Mouse (Mus musculus) intestine, embryonic 15.5 days (tissue): ENCODE data around the gene Porcn. TPM values are rescaled to one million over a fixed set of nuclear protein-coding genes. Genes with fewer than 3 reads are reported as not detected.

ENCODE experiments used
- ATAC-seq: fragments of 200-750 bp; cut with Nextera tagmentation; 2 replicates; pipeline ENCODE4 v1.8.0; 2017; ENCODE audit warnings: moderate TSS enrichment, moderate library complexity
- H3K27ac ChIP-seq: fragments of 300-500 bp; sonication (generic); 2 replicates; pipeline ENCODE4 v1.5.1; 2015; ENCODE audit warnings: mild to moderate bottlenecking, inconsistent platforms
- H3K27me3 ChIP-seq: fragments of 300-500 bp; sonication (generic); replicated peaks from 2 replicates; pipeline ENCODE4 v1.6.1; 2015; ENCODE audit warnings: inconsistent platforms
- H3K36me3 ChIP-seq: fragments of 300-500 bp; sonication (generic); 2 replicates; pipeline ENCODE4 v1.6.1; 2015; ENCODE audit warnings: inconsistent platforms
- H3K4me1 ChIP-seq: fragments of 300-500 bp; sonication (generic); replicated peaks from 2 replicates; pipeline ENCODE4 v1.6.1; 2015; ENCODE audit warnings: inconsistent platforms
- H3K4me2 ChIP-seq: fragments of 300-500 bp; sonication (generic); replicated peaks from 2 replicates; pipeline ENCODE4 v1.6.1; 2015; ENCODE audit warnings: mild to moderate bottlenecking, inconsistent platforms
- H3K4me3 ChIP-seq: fragments of 300-500 bp; sonication (generic); replicated peaks from 2 replicates; pipeline ENCODE4 v1.5.1; 2015; ENCODE audit warnings: inconsistent platforms
- H3K9ac ChIP-seq: fragments of 300-500 bp; sonication (generic); 2 replicates; pipeline ENCODE4 v1.6.1; 2015; ENCODE audit warnings: inconsistent platforms
- H3K9me3 ChIP-seq: fragments of 300-500 bp; sonication (generic); 2 replicates; pipeline ENCODE4 v1.6.1; 2016; ENCODE audit warnings: inconsistent platforms
- WGBS: fragments of 180-500 bp; shearing (Covaris S2); methylation state at CpG from one replicate; pipeline ENCODE4 v1.1.7; 2015; 5-methylcytosine and 5-hydroxymethylcytosine counted together
- polyA plus RNA-seq: library from polyadenylated mRNA; unstranded; fragments of >200 nt; fragmentation: Nextera tagmentation; extraction: Ambion mirVana; gene quantifications from 2 replicates; pipeline ENCODE4 v1.2.1, GENCODE M21; 2015

The Porcn gene
- polyA plus RNA-seq, 1 experiment from 2014 or later: 7.4 TPM

DNA sequence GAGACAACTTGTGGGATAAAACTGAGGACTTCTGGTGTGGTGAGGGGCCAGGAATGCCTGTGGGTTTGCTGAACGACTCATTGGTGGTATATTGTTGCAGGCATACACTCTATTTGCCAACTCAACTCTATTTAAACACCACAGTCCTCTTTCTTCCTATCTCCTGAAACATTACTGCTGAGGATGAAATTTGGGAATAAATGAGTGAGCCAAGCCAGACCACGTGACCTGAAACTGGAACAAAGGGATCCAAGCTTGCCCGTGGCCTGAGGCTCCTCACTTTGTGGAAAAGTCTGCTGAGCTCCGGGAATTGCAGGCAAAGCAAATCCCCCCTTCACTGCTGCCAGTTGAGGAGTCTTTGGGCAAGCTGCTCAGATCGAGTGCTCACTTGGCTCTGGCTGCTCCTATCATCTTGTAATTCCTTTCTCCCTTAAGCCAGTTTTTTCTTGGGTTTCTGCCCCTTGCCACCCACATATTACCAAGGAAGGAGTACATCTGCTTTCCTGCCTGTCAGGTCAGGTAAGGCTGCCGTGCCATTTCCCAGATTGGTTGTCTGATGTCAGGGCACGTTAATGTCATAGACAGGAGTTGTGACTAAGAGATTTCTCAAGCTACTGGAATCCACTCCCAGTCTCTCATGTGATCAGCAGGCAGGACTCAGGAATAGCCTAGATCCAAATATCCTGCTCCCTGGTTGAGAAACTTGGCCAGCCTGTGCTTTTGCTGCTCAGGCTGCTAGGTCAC is 16.5 kb upstream of the Porcn start:
- 61% methylated on average over 7 of the region's 7 CpGs for WGBS
- no peak overlapping the region for H3K4me2 ChIP-seq
- no peaks in the 10 kb centered on the region for H3K9me3 ChIP-seq
- no peak overlapping the region for H3K27ac ChIP-seq
- no peak overlapping the region for H3K4me3 ChIP-seq
- H3K36me3 ChIP-seq: no peaks in the 10 kb centered on the region
- H3K27me3 ChIP-seq: no peaks in the 10 kb centered on the region
- no peaks in the 10 kb centered on the region for H3K4me1 ChIP-seq
- no peak for ATAC-seq
- H3K9ac ChIP-seq: no peak overlapping the region

DNA sequence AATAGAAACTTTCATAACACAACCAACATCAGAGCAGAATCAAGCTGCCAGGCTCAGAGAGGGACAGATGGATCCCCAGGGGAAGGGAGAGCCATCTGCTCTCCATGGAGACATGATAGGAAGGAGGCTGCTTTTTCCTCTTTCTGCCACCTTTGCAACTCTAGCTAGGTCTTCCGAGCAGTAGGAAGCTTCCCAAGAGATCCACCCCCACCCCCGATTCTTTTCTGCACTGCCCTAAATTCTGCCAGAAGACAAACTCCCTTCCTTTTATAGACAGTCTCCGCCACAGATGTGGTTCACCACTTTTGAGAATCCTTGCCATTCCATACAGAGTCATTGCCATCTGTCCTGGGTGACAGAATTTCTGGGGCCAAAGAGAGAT is 16.0 kb upstream of the Porcn start:
- ATAC-seq: no peak
- Histone ChIP-seq H3K27ac (no peak overlapping the region), H3K4me2 (no peak overlapping the region), H3K36me3 (no peaks in the 10 kb centered on the region), H3K27me3 (no peaks in the 10 kb centered on the region), H3K9ac (no peak overlapping the region), H3K9me3 (no peaks in the 10 kb centered on the region), H3K4me3 (no peak overlapping the region), H3K4me1 (no peaks in the 10 kb centered on the region)
- 78% methylated on average over 3 of the region's 3 CpGs for WGBS

DNA sequence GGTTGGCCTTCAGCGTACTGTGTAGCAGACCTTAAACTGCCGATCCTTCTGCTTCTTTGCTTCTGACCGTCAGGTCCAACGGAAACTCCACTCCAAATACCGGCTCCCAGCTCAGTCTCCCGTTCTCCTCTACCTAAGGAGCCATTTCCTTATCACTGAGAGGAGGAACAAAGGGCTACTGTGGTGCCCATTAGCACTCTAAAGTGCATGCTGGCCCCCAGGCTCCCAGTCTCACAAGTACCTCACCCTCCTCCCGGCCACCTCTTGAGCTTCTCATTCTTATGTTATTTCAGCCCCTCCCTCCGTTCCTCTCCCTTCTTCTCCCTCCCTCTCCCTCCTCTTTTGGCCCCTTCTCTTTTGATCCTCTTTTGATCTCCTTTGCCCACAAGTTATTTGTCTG is 13.3 kb upstream of the Porcn start:
- Histone ChIP-seq H3K27ac (no peak overlapping the region), H3K9ac (no peak overlapping the region), H3K4me1 (no peaks in the 10 kb centered on the region), H3K4me3 (no peak overlapping the region), H3K36me3 (no peaks in the 10 kb centered on the region), H3K9me3 (no peaks in the 10 kb centered on the region), H3K27me3 (no peaks in the 10 kb centered on the region), H3K4me2 (no peak overlapping the region)
- WGBS: 29% methylated on average over 8 of the region's 8 CpGs
- ATAC-seq: no peak

DNA sequence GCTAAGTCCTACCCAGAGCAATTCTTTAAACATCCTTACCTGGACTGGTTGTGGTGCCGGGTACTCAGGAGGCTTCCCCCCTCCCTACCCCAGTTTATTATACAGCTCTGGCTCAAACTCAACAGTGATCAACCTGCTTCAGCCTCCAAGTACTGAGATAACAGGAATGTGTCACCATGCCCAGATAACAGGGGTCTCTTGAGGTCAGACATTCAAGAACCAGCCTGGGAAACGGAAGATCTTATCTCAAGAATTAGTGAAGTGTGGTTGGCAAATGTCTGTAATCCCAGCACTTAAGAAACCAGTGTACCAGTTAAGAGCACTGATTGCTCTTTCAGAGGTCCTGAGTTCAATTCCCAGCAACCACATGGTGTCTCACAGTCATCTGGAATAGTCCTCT is 11.8 kb upstream of the Porcn start:
- no peaks in the 10 kb centered on the region for H3K36me3 ChIP-seq
- no peak overlapping the region for H3K4me3 ChIP-seq
- no peak for ATAC-seq
- no peaks in the 10 kb centered on the region for H3K4me1 ChIP-seq
- H3K4me2 ChIP-seq: no peak overlapping the region
- no peak overlapping the region for H3K9ac ChIP-seq
- no peak overlapping the region for H3K27ac ChIP-seq
- H3K27me3 ChIP-seq: no peaks in the 10 kb centered on the region
- no peaks in the 10 kb centered on the region for H3K9me3 ChIP-seq
- WGBS: 42% methylated on average over 2 of the region's 2 CpGs

DNA sequence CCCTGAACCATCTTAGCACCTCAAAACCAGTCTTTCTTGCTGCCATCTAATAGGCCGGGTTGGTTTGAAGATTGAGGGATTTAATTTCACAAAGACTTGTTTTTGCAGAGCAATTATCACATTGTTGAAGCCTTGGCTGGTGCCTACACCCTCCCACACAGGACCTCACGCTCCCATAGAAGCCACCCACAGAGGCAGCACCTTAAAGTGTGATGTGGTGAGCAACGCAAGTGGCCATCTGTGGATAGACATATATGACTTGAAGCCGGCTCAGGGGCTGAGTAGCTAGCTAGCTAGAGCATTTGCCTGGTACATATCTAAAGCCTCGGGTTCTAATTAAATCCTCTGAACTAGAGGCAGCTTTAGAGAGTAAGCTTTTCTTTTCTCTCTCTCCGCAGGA is 11.1 kb upstream of the Porcn start:
- H3K27ac ChIP-seq: no peak overlapping the region
- ATAC-seq: no peak
- 36% methylated on average over 6 of the region's 6 CpGs for WGBS
- H3K4me2 ChIP-seq: no peak overlapping the region
- no peaks in the 10 kb centered on the region for H3K4me1 ChIP-seq
- H3K9me3 ChIP-seq: no peaks in the 10 kb centered on the region
- H3K4me3 ChIP-seq: no peak overlapping the region
- no peaks in the 10 kb centered on the region for H3K27me3 ChIP-seq
- no peaks in the 10 kb centered on the region for H3K36me3 ChIP-seq
- H3K9ac ChIP-seq: no peak overlapping the region

DNA sequence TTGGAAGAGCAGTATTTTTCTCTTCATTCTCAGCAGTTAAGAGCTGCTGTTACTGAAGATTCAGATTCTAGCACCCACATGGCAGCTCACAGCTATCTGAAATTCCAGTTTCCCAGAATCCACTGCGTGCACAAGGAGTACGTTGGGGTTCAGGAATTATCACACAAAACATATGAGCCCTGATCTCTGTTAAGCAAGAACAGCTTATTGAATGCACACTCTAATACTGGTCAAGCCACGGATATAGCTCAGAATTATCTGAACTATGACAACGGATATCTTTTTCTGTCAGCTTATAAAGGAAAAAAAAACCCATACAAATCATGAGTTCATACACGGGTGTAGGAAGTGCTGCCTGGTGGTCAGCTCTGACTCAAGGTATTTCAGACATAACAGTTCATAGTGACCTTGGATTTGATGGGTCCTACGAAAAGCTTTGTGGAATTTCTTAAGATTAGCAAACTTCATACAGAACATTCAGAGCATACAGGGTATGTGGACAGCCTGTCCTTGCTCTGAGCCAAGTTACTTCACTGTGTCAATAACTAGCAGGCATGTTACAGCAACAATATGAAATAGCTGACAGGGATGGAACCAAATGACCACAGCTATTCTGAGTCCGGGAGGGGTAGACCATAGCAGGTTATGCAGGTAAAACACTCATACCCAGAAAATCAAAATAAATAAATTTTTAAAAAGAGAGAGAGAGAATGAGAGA is 5.3 kb upstream of the Porcn start:
- Histone ChIP-seq H3K4me1 (no peaks in the 10 kb centered on the region), H3K9ac (no peak overlapping the region), H3K4me3 (no peak overlapping the region), H3K36me3 (no peaks in the 10 kb centered on the region), H3K27me3 (no peaks in the 10 kb centered on the region), H3K9me3 (no peaks in the 10 kb centered on the region), H3K27ac (no peak overlapping the region), H3K4me2 (no peak overlapping the region)
- WGBS: 79% methylated on average over 7 of the region's 7 CpGs
- no peak for ATAC-seq

DNA sequence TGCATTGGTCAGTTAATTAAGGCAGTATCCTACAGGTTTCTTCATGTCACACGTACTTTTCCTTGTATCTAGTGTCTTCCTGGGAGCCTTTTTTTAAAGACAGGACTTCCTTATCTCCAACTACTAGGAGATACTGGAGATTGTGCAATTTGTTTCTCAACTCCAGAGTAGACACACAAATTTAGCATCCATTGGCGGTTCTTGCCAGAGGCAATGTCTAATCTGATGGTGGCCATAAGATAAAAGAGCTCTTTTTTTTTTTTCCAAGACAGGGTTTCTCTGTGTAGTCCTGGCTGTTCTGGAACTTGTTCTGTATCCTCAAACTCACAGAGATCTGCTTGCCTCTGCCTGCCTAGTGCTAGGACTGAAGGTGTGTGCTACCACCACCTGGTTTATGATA is 3.4 kb upstream of the Porcn start:
- H3K36me3 ChIP-seq: no peaks in the 10 kb centered on the region
- no peak for ATAC-seq
- no peaks in the 10 kb centered on the region for H3K4me1 ChIP-seq

DNA sequence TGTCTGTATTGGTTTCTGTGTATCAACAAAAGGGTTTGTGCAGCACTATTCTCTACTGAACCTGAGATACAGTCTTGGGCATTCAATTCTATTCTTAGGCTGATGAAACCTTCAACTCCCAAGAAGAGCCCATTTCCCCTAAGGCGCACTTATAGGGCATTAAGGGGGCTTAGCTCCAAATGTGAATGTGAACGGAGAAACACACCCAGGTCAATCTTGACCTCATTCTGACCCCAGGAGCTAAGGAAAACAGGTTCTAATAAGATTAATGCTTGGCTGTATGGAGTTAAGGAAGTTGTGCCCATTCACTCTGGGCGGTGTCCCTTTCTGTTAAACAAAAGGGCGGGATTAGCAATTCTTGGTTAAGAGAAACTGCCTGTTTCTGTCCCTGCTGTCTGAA is 899 bp upstream of the Porcn start:
- Histone ChIP-seq H3K9ac (no peak overlapping the region), H3K27me3 (no peaks in the 10 kb centered on the region), H3K4me1 (no peaks in the 10 kb centered on the region), H3K27ac (no peak overlapping the region), H3K9me3 (no peaks in the 10 kb centered on the region), H3K36me3 (no peaks in the 10 kb centered on the region), H3K4me3 (no peak overlapping the region), H3K4me2 (no peak overlapping the region)
- ATAC-seq: no peak
- 32% methylated on average over 4 of the region's 4 CpGs for WGBS

More for the DNA sequence above, 3.4 kb upstream of the Porcn start:
- 62% methylated on average over 2 of the region's 2 CpGs for WGBS
- H3K27ac ChIP-seq: no peak overlapping the region
- H3K9me3 ChIP-seq: no peaks in the 10 kb centered on the region
- no peak overlapping the region for H3K9ac ChIP-seq
- no peak overlapping the region for H3K4me3 ChIP-seq
- no peaks in the 10 kb centered on the region for H3K27me3 ChIP-seq
- no peak overlapping the region for H3K4me2 ChIP-seq

DNA sequence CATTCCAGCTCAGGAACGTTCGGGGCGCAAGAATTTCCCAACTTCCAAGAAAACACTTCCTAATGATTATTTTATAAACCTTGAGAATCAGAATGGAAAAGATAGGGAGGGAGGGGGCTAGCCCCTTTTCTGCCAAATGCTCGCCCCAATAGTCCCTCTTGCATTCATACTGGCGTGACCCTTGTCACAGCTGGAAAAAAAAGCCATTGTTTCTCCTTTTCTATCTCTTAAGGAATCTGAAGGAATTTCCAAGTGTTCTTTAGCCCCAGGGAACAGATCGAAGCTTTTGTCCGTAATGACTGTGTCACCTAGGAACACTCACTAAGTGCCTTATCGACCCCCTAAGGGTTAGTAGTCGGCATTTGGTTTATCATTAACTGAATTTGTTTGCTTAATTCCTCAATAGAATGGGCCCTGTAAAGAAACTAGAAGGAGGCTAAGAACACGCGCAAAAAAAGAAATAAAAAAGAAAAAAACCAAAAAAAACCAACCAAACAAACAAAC is 421 bp upstream of the Porcn start:
- no peak overlapping the region; the same call in 1 of the 2 replicates for H3K9ac ChIP-seq

DNA sequence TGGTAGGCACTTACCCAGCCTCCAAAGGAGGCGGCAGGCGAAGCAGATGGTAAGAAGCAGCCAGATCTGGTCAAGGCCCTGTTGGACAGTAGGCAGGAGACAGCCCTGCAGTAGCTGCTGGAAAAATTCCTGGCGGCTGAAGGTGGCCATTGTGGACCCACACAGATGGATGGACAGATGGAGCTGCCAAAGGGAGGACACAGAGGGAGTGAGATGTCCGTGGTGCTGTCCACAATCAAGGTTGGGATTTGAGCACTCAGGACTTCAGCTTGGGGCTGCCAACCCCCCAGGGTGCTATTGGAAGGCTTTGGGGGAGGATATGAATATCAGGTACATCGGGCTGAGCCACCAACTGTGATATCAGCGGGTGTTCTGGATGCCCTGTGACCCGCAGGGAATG is 774 bp downstream of the Porcn start:
- H3K9ac ChIP-seq: peak overlapping the region; percentile 58; the same call in 1 of the 2 replicates
- 43% methylated on average over 7 of the region's 7 CpGs for WGBS
- no peaks in the 10 kb centered on the region for H3K4me1 ChIP-seq
- H3K27me3 ChIP-seq: no peaks in the 10 kb centered on the region
- peak overlapping the region; percentile 65 for H3K4me2 ChIP-seq
- H3K36me3 ChIP-seq: no peaks in the 10 kb centered on the region
- peak overlapping the region; percentile 49 for H3K4me3 ChIP-seq
- 0 out of 2 replicates have a peak, but pooled peaks have one; percentile 2 for ATAC-seq
- no peaks in the 10 kb centered on the region for H3K9me3 ChIP-seq
- H3K27ac ChIP-seq: no peak overlapping the region

More for the DNA sequence above, 421 bp upstream of the Porcn start:
- 18% methylated on average over 11 of the region's 11 CpGs for WGBS
- Histone ChIP-seq H3K9me3 (no peaks in the 10 kb centered on the region), H3K27ac (no peak overlapping the region), H3K4me3 (peak overlapping the region; percentile 49), H3K27me3 (no peaks in the 10 kb centered on the region), H3K36me3 (no peaks in the 10 kb centered on the region), H3K4me2 (peak overlapping the region; percentile 65), H3K4me1 (no peaks in the 10 kb centered on the region)
- ATAC-seq: peak; percentile 55

DNA sequence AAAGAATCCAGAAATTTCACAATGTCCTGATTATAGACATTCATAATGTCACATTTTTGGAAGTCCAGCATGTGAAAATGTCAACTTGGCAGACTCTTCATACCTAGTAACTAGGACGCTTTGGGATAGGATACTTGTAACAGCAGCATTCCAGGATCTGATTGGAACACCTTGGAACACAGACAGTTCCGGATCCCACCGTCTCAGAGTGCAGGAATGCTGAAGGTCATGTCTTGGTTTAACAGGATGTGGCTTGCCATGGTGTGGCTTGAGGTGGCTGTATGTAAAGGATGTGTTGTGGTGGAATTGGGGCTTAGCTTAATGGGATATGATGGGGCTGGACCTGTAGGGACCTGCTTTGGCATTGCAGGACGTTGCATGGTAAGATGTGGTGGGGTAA is 1.2 kb downstream of the Porcn start:
- Histone ChIP-seq H3K9me3 (no peaks in the 10 kb centered on the region), H3K27ac (no peak overlapping the region), H3K4me1 (no peaks in the 10 kb centered on the region), H3K36me3 (no peaks in the 10 kb centered on the region), H3K9ac (no peak overlapping the region), H3K27me3 (no peaks in the 10 kb centered on the region), H3K4me3 (no peak overlapping the region), H3K4me2 (no peak overlapping the region)
- 70% methylated on average over 4 of the region's 4 CpGs for WGBS
- no peak for ATAC-seq

DNA sequence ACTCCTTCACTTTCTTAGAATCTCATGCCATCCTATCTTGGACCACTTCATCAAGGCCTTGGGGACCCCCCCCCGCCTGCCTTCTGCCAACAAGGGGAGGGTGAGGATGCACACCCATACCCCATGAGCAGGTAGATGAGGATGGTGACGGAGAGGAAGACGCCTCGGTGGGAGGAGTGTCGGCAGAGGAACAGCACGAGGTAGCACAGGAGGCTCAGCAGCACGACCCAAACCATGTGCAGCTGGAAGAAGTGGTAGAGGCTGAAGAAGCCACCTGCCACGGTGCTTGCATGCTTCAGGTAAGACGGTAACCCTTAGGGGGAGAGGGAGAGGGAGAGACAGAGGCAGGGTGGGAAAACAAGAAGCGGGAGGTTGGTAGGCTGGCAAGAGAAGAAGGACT is 2.2 kb downstream of the Porcn start:
- 83% methylated on average over 10 of the region's 10 CpGs for WGBS
- no peak for ATAC-seq
- Histone ChIP-seq H3K4me2 (no peak overlapping the region), H3K4me1 (no peaks in the 10 kb centered on the region), H3K36me3 (no peaks in the 10 kb centered on the region), H3K27ac (no peak overlapping the region), H3K9ac (no peak overlapping the region), H3K27me3 (no peaks in the 10 kb centered on the region), H3K4me3 (no peak overlapping the region), H3K9me3 (no peaks in the 10 kb centered on the region)

DNA sequence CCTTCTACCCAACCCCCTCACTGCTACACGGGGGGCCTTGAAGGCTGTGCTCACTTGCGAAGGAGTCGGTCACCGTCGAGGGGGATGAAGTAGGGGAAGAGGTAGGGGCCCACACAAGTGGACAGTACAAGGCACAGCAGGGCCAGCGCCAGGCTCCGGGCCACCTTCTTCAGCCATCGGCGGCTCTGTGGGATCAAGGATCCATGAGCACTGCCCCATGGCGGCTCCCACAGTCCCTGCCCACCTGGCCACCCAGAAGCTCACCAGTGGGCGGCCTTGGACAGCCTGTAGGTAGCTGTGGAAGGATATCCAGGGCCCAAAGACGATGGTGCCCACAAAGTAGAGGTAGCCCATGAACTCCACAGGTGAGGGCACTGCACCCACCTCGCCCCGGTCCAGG is 3.2 kb downstream of the Porcn start:
- H3K9ac ChIP-seq: no peak overlapping the region
- H3K4me2 ChIP-seq: no peak overlapping the region
- H3K4me1 ChIP-seq: no peaks in the 10 kb centered on the region
- H3K9me3 ChIP-seq: no peaks in the 10 kb centered on the region
- ATAC-seq: no peak
- no peak overlapping the region for H3K27ac ChIP-seq
- H3K4me3 ChIP-seq: no peak overlapping the region
- no peaks in the 10 kb centered on the region for H3K36me3 ChIP-seq
- 88% methylated on average over 14 of the region's 14 CpGs for WGBS
- H3K27me3 ChIP-seq: no peaks in the 10 kb centered on the region
